Mouse (Mus musculus): ENCODE measurements around the gene Dctn3.

Dctn3 gene

DNA sequence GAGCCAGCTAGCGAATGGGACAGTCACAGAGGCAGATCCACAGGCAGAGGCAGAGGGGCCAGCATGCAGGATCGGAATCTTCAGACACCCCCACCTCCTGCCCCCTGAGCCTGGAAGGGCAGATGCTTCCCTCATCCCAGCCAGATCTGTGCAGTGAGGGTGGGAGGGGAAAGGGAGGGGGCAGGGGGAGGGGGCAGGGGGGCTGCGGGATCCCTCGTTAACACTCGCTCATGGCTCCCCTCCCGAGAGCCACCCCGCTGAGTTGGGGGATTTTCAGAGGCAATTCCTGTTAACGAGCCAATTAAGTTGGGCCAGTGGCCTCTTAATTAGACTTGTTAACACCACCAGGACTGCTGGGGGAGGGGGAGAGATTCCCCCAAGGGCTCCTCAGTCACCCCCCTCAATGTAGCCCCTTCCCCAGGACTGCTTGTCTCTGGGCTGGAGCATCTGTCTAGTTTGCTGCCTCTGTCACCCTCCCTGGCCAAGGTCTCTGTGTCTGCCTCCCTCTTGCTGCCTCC, 50.9 kb downstream of the Dctn3 start:
- DNase-seq (ENCODE audit: low read depth, low spot score) = no peak

DNA sequence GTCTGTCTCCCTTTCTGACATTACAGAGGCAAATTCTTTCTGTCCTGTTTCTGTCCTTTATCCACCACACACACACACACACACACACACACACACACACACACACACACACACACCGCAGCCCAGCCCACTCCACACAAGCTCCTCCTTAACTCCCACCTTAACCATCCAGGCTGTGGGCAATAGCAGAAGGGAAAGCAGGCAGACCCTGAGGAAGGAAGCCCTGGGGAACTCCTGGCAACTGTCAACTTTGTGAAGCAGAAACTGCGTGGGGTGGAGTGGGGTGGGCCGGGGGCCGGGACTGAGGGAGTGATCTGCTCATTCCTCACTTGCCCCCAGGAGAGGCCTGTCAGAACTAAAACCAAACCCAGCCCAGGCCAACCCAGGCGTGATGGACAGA, 51.5 kb downstream of the Dctn3 start:
- no peak for DNase-seq (ENCODE audit: low read depth, low spot score)

DNA sequence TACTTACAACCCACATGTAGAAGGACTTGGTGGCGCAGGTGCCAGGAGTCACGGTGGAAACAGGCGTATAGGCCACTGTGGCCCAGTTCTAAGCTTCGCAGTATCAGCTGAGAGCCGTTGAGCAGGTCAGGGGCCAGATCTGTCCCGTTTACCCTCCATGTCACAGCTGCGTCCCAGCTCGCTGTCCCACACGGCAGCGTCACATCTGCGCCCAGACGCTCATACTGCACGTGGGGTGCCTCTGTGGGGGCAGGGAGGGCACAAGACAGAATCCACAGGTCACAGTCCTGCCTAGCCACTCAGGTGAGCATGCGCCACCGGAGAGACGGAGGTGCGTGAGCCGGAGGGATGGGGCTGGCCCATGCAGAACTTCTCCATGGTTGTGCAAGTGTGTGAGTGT, 52.1 kb downstream of the Dctn3 start:
- DNase-seq (ENCODE audit: low read depth, low spot score) = no peak

DNA sequence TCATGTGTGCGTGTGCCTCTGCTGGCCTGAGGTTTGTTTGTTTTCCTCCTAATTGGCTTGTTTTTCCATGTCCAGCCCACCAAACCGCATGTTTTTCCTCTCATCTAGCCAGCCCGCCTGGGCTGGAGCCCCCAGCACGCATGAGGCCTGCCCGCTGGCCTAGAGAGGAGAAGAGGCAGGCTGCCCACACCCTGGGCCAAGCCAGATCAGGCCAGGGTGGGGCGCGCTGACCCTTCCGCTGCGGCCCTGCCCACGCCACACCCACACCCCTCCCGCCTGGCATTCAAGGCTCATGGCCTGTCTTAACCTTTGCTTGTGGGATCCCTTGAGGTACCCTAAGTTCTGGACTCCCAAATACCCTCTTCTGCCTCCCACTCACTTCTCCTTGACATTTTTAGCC, 56.3 kb downstream of the Dctn3 start:
- DNase-seq (ENCODE audit: low read depth, low spot score) = no peak

DNA sequence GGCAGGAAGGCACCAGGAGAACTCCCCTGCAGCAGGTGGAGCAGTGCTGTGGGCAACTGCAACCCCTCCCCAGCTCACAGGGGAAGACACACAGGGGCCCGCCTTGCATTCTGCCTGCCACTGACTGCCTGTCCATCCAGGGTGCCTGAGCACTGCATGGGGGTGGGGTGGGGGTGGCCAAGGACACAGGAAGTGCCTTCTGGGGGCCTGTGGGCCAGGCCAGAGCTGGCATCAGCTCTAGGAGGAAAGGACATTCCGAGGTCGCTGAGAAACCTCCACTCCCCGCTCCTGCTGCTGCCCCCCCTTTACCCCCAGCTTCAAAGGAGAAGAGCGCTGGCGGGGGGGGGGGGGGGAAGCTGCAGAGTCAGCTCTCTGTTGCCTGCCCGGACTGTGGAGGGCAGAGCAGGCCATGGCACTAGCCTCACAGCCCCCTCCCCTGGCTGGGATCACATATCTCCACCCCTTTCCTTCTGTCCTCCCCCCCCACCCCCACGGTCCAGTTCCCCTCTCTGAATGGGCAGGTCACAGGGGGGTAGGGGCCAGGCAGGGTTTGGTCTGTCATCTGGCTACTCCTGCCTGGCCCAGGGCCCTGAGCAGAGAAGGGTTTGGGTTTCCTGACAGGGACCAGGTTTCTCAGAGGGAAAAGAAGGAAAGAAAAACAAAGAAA, 57.8 kb downstream of the Dctn3 start:
- DNase-seq (ENCODE audit: low read depth, low spot score) = no peak

Data from mesoderm, embryonic 11.5 days (tissue).